Mouse (Mus musculus): ENCODE results near the gene Mthfd1. TPM values are rescaled to one million over a fixed set of nuclear protein-coding genes. Genes with fewer than 3 reads are reported as not detected.

The Mthfd1 gene
- total and polyA plus RNA-seq, 3 experiments: 208 to 231 TPM; not detected in 1

- Histone ChIP-seq H3K27ac (ENCODE audit: control insufficient read depth, low read depth, low read length) (peak overlapping the region; percentile 75), H3K9ac (ENCODE audit: control insufficient read depth, low read depth, low read length, poor library complexity, severe bottlenecking) (peak overlapping the region; percentile 92), H3K27me3 (ENCODE audit: control insufficient read depth in 1 of 2, insufficient read depth in 2 of 2, low read length in 2 of 2) (no peaks in the 10 kb centered on the region), H3K4me3 (ENCODE audit: control insufficient read depth in 1 of 2, insufficient read depth in 1 of 2, low read depth in 2 of 2, low read length in 2 of 2) (peak overlapping the region; percentile 55 to 89), H3K4me1 (ENCODE audit: control insufficient read depth in 1 of 2, insufficient read depth in 2 of 2, low read length in 2 of 2) (peaks cover 9 to 17% of the 10 kb centered on the region in 2 experiments), H3K9me3 (replicated peaks; ENCODE audit: insufficient read depth, low read length) (no peaks in the 10 kb centered on the region), H3K79me2 (ENCODE audit: control insufficient read depth, insufficient read depth, low read length, poor library complexity) (peaks cover 44% of the 10 kb centered on the region), H3K36me3 (ENCODE audit: control insufficient read depth in 1 of 2, insufficient read depth in 2 of 2, low read length in 2 of 2) (peaks cover 6 to 34% of the 10 kb centered on the region in 2 experiments)
- no peak for TF ChIP-seq CHD1 (IDR thresholded peaks at IDR 0.05; ENCODE audit: low read depth, low read length)
- no peak for TF ChIP-seq POLR2AphosphoS5 (IDR thresholded peaks at IDR 0.05; ENCODE audit: borderline replicate concordance, low read depth, low read length)
- TF ChIP-seq ETS1 (IDR thresholded peaks at IDR 0.05; ENCODE audit: low read depth, low read length): no peak
- no peak for DNase-seq (ENCODE audit: low read depth, low spot score)
Observed at GRCm38 (mm10) chr12:76255499-76255875, 389 bp downstream of the Mthfd1 start.

GRCm38 (mm10) chr12:76256114-76256843 is 1.2 kb downstream of the Mthfd1 start:
- no peak for TF ChIP-seq TCF12 (IDR thresholded peaks at IDR 0.05; ENCODE audit: low read depth, low read length)
- peak; percentile 35; the same call in 1 of the 2 replicates for TF ChIP-seq MXI1 (IDR thresholded peaks at IDR 0.05; ENCODE audit: low read depth, low read length)
- TF ChIP-seq SIN3A (IDR thresholded peaks at IDR 0.05; ENCODE audit: low read length): peak; percentile 23; the same call in 1 of the 2 replicates
- Histone ChIP-seq H3K9ac (ENCODE audit: control insufficient read depth, low read depth, low read length, poor library complexity, severe bottlenecking) (peak overlapping the region; percentile 92), H3K9me3 (replicated peaks; ENCODE audit: insufficient read depth, low read length) (no peaks in the 10 kb centered on the region), H3K36me3 (ENCODE audit: control insufficient read depth in 1 of 2, insufficient read depth in 2 of 2, low read length in 2 of 2) (peaks cover 7 to 34% of the 10 kb centered on the region in 2 experiments), H3K27ac (ENCODE audit: control insufficient read depth, low read depth, low read length) (peak overlapping the region; percentile 75), H3K79me2 (ENCODE audit: control insufficient read depth, insufficient read depth, low read length, poor library complexity) (peaks cover 49% of the 10 kb centered on the region), H3K27me3 (ENCODE audit: control insufficient read depth in 1 of 2, insufficient read depth in 2 of 2, low read length in 2 of 2) (no peaks in the 10 kb centered on the region), H3K4me1 (ENCODE audit: control insufficient read depth in 1 of 2, insufficient read depth in 2 of 2, low read length in 2 of 2) (peaks cover 9 to 17% of the 10 kb centered on the region in 2 experiments), H3K4me3 (ENCODE audit: control insufficient read depth in 1 of 2, insufficient read depth in 1 of 2, low read depth in 2 of 2, low read length in 2 of 2) (peak overlapping the region; percentile 55 to 89)
- DNase-seq (ENCODE audit: low read depth, low spot score): peak; percentile 60

GRCm38 (mm10) chr12:76260673-76261072 is 5.6 kb downstream of the Mthfd1 start:
- no peaks in the 10 kb centered on the region for H3K9me3 ChIP-seq (replicated peaks; ENCODE audit: insufficient read depth, low read length)
- no peak for DNase-seq (ENCODE audit: low read depth, low spot score)
- no peaks in the 10 kb centered on the region for H3K27me3 ChIP-seq (ENCODE audit: control insufficient read depth in 1 of 2, insufficient read depth in 2 of 2, low read length in 2 of 2)
- H3K4me1 ChIP-seq (ENCODE audit: control insufficient read depth in 1 of 2, insufficient read depth in 2 of 2, low read length in 2 of 2): peaks cover 6 to 12% of the 10 kb centered on the region in 2 experiments; a peak in 3 of 4 replicates
- no peak for TF ChIP-seq MAFK (IDR thresholded peaks at IDR 0.05; ENCODE audit: borderline replicate concordance, low read depth, low read length)
- no peak for TF ChIP-seq USF1 (IDR thresholded peaks at IDR 0.05; ENCODE audit: low read depth, low read length)
- TF ChIP-seq NRF1 (IDR thresholded peaks at IDR 0.05; ENCODE audit: insufficient read depth, low read depth, low read length, poor library complexity, severe bottlenecking): no peak
- TF ChIP-seq ZNF384 (IDR thresholded peaks at IDR 0.05; ENCODE audit: low read depth, low read length): no peak
- peaks cover 14 to 54% of the 10 kb centered on the region in 2 experiments for H3K36me3 ChIP-seq (ENCODE audit: control insufficient read depth in 1 of 2, insufficient read depth in 2 of 2, low read length in 2 of 2)
- no peak overlapping the region for H3K9ac ChIP-seq (ENCODE audit: control insufficient read depth, low read depth, low read length, poor library complexity, severe bottlenecking)
- H3K27ac ChIP-seq (ENCODE audit: control insufficient read depth, low read depth, low read length): no peak overlapping the region
- no peak overlapping the region for H3K4me3 ChIP-seq (ENCODE audit: control insufficient read depth in 1 of 2, insufficient read depth in 1 of 2, low read depth in 2 of 2, low read length in 2 of 2)
- H3K79me2 ChIP-seq (ENCODE audit: control insufficient read depth, insufficient read depth, low read length, poor library complexity): peaks cover 78% of the 10 kb centered on the region

Data from MEL (cell line).